Mouse (Mus musculus) kidney, postnatal 0 days (tissue): Measurements from ENCODE around the gene Gpd1l. TPM values are rescaled to one million over a fixed set of nuclear protein-coding genes. Genes with fewer than 3 reads are reported as not detected.

ENCODE experiments used
- ATAC-seq: fragments of 200-750 bp; cut with Nextera tagmentation; replicated peaks from 2 replicates; pipeline ENCODE4 v1.8.0; 2017; ENCODE audit warnings: low read depth, moderate number of reproducible peaks, moderate TSS enrichment, moderate library complexity; ENCODE audit not compliant: low FRiP score
- DNase-seq: peaks from one replicate; pipeline ENCODE4 v3.0.0-alpha.2; 2016; ENCODE audit warnings: low spot score
- H3K27ac ChIP-seq: fragments of 300-500 bp; sonication (generic); 2 replicates; pipeline ENCODE4 v1.5.1; 2014; ENCODE audit warnings: mild to moderate bottlenecking
- H3K27me3 ChIP-seq: fragments of 300-500 bp; sonication (generic); 2 replicates; pipeline ENCODE4 v1.6.1; 2014; ENCODE audit warnings: low read length, mixed read lengths; ENCODE audit not compliant: insufficient read depth
- H3K36me3 ChIP-seq: fragments of 300-500 bp; sonication (generic); 2 replicates; pipeline ENCODE4 v1.6.1; 2014; ENCODE audit warnings: low read length, mixed read lengths; ENCODE audit not compliant: insufficient read depth
- H3K4me1 ChIP-seq: fragments of 300-500 bp; sonication (generic); replicated peaks from 2 replicates; pipeline ENCODE4 v1.6.1; 2014; ENCODE audit warnings: antibody characterized with exemption, low read length, mixed read lengths; ENCODE audit not compliant: insufficient read depth
- H3K4me2 ChIP-seq: fragments of 300-500 bp; sonication (generic); 2 replicates; pipeline ENCODE4 v1.6.1; 2014; ENCODE audit warnings: mild to moderate bottlenecking, low read length, moderate library complexity, mixed read lengths
- H3K4me3 ChIP-seq: fragments of 300-500 bp; sonication (generic); replicated peaks from 2 replicates; pipeline ENCODE4 v1.5.1; 2014; ENCODE audit warnings: low read depth, low read length
- H3K9ac ChIP-seq: fragments of 300-500 bp; sonication (generic); 2 replicates; pipeline ENCODE4 v1.6.1; 2014; ENCODE audit warnings: low read depth, low read length
- H3K9me3 ChIP-seq: fragments of 300-500 bp; sonication (generic); replicated peaks from 2 replicates; pipeline ENCODE4 v1.6.1; 2016; ENCODE audit warnings: low read length, inconsistent platforms, mixed read lengths
- CTCF ChIP-seq: IDR thresholded peaks from 2 replicates; pipeline ENCODE4 v1.5.1; 2016; ENCODE audit warnings: antibody characterized with exemption, low read depth, mild to moderate bottlenecking, moderate library complexity
- WGBS: fragments of 180-500 bp; shearing (Covaris S2); extraction: QIAGEN DNeasy Blood & Tissue Kit; methylation state at CpG from one replicate; pipeline ENCODE4 v1.1.7; 2014; 5-methylcytosine and 5-hydroxymethylcytosine counted together
- polyA plus RNA-seq: library from polyadenylated mRNA; unstranded; fragments of >200 nt; fragmentation: Nextera tagmentation; extraction: Ambion mirVana; gene quantifications from 2 replicates; pipeline ENCODE4 v1.2.1, GENCODE M21; 2015

The Gpd1l gene
- polyA plus RNA-seq, 1 experiment from 2014 or later, result 17.2 TPM

DNA sequence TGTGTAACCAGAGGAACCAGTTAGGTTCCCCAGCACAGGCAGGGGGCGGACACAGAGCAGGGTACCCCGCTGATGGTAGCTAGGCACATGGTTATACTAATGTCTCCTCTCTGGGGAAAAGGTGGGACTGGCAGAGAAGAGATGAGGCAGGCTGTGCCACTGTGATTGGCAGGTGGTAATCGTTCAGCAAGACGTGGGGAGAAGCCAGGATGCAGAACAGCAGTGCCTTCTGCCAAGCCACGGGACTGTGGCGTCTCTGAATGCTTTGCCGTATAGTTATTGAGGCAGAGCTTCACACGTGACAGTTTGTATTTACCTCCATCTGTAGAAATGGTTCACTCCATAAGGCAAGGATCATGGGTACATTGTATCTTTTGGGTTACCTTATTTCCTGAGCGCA lies 79.1 kb downstream of the Gpd1l start:
- Histone ChIP-seq H3K9me3 (no peaks in the 10 kb centered on the region), H3K9ac (no peak overlapping the region), H3K36me3 (no peaks in the 10 kb centered on the region), H3K4me2 (no peak overlapping the region), H3K4me3 (no peak overlapping the region), H3K27ac (no peak overlapping the region), H3K27me3 (no peaks in the 10 kb centered on the region), H3K4me1 (no peaks in the 10 kb centered on the region)
- no peak for DNase-seq
- no peak for ATAC-seq
- WGBS, result 73% methylated on average over 9 of the region's 9 CpGs
- no peak for TF ChIP-seq CTCF

- no peaks in the 10 kb centered on the region for H3K27me3 ChIP-seq
- no peak overlapping the region for H3K9ac ChIP-seq
- no peaks in the 10 kb centered on the region for H3K4me1 ChIP-seq
- H3K27ac ChIP-seq, result no peak overlapping the region
- H3K4me3 ChIP-seq, result no peak overlapping the region
- ATAC-seq (no peak), DNase-seq (no peak)
- TF ChIP-seq CTCF, result no peak
- 84% methylated on average over 15 of the region's 15 CpGs for WGBS
- no peaks in the 10 kb centered on the region for H3K9me3 ChIP-seq
- no peaks in the 10 kb centered on the region for H3K36me3 ChIP-seq
- no peak overlapping the region for H3K4me2 ChIP-seq
Measured at GRCm38 (mm10) chr9:114853336-114853735, 80.5 kb downstream of the Gpd1l start.

GRCm38 (mm10) chr9:114851419-114852190 lies 82.2 kb downstream of the Gpd1l start:
- no peak for ATAC-seq
- no peak for DNase-seq
- no peak overlapping the region for H3K4me2 ChIP-seq
- TF ChIP-seq CTCF, result no peak
- no peaks in the 10 kb centered on the region for H3K27me3 ChIP-seq
- WGBS, result 56% methylated on average over 8 of the region's 8 CpGs
- no peak overlapping the region for H3K4me3 ChIP-seq
- H3K36me3 ChIP-seq, result no peaks in the 10 kb centered on the region
- no peak overlapping the region for H3K9ac ChIP-seq
- no peaks in the 10 kb centered on the region for H3K9me3 ChIP-seq
- no peak overlapping the region for H3K27ac ChIP-seq
- no peaks in the 10 kb centered on the region for H3K4me1 ChIP-seq

Other genes with a start within 250 kb of the Gpd1l start
- 43.8 and 45.4 TPM in 2 replicates for gene Dync1li1, start 245.2 kb downstream of the Gpd1l start, polyA plus RNA-seq
- 64.5 and 70.3 TPM in 2 replicates for gene Cmtm6, start 202.9 kb downstream of the Gpd1l start, polyA plus RNA-seq
- 95.4 and 102 TPM in 2 replicates for gene Cmtm7, start 152.1 kb downstream of the Gpd1l start, polyA plus RNA-seq
- gene Cmtm8, start 89.8 kb downstream of the Gpd1l start, polyA plus RNA-seq, result 50.7 and 54.6 TPM in 2 replicates
- 2.3 and 2.8 TPM in 2 replicates for gene Osbpl10, start 44.6 kb upstream of the Gpd1l start, polyA plus RNA-seq
- gene Rps27rt, start 48.8 kb upstream of the Gpd1l start, polyA plus RNA-seq, result 792 and 845 TPM in 2 replicates